Mouse (Mus musculus): ENCODE measurements around the gene Chst4. TPM values are rescaled to one million over a fixed set of nuclear protein-coding genes. Genes with fewer than 3 reads are reported as not detected.
A peak's percentile ranks its signal among the peaks of the same experiment; 100 is the strongest.

Gene Chst4
- total RNA-seq, 2 experiments from 2014 or later = 4.4 TPM

DNA sequence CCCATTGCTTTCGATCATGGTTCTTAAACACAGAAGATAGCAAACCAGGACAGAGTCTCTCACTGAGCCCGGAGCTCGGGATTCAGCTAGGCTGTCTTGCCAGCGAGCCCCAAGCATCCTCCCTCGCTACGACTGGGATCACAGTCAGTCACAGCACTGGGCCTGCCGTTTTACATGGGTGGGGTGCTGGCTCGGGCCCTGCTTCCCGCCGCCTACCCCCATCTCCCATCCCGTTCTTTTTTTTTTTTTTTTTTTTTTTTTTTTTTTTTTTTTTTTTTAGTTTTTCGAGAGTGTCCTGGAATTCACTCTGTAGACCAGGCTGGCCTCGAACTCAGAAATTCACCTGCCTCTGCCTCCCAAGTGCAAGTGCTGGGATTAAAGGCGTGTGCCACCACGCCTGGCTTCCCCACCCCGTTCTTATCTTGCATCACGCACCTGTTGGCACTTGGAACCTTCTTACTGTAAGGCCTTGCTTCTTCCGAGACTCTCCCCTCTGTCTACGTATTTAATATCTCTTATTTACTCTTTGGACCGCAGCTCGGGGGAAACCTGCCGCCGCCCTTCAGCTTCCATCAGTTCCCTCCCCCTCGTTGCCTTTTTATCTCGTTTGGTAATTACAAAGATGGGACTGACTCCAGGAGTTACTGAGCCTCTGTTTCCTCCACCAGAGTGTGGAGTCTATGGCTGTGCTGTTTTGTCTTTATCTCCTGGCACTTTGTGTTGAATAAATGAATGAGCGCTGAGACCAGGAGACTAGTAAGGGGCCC, 31.1 kb downstream of the Chst4 start:
- intact Hi-C loops (cut with DNase I) = no loop called here
- no peak for DNase-seq

DNA sequence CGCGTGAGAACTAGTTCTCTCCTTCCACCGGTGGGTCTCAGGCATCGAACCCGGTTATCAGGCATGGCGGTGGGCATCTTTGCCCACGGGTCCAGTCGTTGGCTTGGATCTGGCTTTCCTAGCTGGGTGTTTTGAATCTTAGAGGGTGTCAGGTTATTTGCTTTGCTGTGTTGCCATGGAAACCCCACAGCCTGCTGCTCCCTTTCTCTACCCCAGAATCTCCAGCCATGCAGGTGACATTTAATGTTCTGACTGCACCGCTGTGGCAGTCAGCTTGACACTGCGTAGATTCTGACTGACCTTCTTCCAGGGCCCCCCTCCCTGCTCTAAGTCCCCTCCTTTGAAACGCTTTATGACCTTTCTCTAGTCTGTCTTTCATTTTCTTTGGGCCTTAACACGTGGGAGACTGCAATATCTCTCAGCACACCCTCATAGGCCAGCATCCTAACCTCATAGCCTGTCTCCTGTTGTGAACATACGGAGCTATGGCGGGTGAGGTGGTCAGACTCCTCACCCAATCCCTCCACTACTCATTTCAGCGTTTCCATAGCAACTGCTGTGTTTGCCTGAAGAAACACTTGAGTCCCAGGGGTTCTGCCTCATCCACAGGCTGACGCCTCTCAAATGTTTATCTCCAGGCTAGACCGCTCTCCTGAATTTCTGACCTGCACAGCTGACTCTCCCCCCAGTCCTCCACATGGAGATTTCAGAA, 33.1 kb downstream of the Chst4 start:
- intact Hi-C loops (cut with DNase I) = no loop called here
- no peak for DNase-seq

DNA sequence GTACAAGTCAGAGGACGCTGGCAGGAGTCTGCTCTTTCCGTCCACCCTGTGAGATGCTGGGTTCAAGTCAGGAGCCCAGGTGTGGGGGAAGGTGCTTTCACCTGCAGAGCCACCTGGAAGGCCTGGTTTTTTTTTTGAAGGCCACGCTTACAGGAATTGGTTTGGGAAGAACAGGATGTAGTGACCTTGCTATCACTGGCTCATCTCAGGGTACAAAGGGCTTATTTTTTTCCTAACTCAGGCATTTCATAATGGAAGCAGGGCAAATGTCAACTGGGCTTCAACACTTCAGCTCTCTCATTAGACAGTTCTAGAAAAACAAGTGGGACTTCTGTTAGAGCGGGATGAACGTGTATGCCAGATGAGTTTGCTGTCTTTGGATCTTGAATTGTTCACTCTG, 35.2 kb downstream of the Chst4 start:
- intact Hi-C loops (cut with DNase I) = no loop called here

DNA sequence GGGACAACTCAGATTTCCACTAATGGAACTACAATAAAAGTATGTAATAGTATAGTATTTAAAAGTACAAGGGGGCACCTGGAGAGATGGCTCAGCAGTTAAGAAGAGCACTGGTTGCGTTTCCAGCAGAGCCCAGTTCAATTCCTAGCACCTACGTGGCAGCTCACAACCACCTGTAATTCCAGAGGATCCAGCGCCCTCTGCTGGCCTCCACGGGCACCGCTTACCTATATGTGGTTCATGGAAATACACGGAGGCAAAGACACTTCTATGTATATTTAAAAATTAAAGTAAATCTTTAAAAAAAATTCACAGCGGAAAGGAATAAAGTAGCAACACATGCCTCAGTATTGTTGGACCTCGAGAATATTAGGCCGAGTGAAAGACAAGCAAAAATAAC, 36.6 kb downstream of the Chst4 start:
- DNase-seq = no peak
- intact Hi-C loops (cut with DNase I) = no loop called here

More for the DNA sequence above, 35.2 kb downstream of the Chst4 start:
- DNase-seq = no peak

DNA sequence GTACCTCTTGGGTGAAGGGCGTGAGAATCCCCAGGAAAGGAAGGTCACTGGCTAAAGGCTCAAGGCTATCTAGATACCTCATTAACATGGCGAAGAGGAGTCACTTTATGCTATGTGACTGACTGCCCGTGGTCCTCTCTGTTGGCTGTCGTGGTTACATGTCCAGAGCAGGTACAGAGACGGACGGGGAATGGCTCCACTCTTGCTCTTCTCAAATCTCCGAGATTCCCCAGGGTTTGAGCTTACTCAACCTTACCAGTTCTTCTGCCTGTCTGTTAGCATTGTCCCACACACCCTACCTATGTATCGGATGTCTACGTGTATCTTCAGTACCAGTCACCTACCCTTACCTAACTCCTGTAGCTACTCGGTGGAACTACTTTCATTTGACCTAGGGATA, 39.6 kb downstream of the Chst4 start:
- intact Hi-C loops (cut with DNase I) = no loop called here
- no peak for DNase-seq

DNA sequence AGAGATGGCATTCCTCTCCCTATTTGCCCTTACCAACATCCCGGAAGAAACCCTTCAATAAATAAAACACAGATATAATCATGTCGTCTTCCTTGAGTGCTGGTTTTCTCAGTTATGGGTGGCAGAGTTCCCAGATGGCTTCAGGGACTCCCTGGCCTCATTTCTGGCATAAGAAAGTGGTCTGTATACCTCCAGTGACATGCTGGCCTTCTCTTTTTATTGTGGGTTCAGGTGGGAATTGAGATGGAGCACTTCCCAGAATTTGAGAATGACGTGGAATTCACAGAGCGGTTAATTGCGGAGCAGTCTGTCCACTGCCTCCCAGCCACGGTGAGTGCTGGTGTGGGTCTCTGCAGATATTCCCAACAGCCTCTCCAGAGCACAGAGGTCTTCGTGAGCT, 41.5 kb downstream of the Chst4 start:
- DNase-seq = no peak
- intact Hi-C loops (cut with DNase I) = no loop called here

DNA sequence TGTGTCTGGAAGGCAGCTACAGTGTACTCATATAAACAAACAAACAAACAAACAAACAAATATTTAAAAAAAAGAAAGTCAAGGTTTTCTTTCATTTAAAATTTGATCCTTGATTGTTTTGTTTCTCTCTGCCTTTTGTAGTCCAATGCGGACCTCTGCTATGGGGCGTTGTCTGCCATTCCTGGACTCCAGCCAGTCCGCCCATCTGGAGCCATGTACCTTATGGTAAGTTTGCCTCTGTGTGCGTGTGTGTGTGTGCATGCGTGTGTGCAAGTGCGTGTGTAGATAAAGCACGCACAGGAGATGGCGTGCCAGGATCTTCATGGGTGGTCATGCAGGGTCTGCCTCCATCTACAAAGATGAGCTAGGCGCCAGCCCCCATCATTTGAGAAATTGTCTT, 42.2 kb downstream of the Chst4 start:
- intact Hi-C loops (cut with DNase I) = no loop called here

DNA sequence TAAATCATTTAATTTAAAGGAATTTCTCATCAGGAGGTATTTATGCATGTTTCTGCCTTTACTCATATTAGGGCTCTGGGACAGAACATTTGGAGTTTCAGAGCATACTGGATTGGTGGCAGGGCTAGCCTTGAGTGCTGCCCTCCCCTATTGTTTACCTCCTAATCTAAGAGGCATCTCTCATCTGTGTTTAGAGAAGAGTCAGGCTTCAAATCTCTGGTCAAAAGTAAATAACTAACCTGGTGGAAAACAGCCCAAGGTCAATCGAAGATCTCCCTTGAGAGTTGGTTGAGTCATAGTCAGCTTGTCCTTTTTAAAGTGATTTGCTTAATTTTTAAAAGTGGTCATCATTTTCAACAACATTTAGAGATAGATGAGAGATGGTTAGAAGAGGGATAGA, 46.6 kb downstream of the Chst4 start:
- DNase-seq = no peak

More for the DNA sequence above, 42.2 kb downstream of the Chst4 start:
- DNase-seq = no peak

DNA sequence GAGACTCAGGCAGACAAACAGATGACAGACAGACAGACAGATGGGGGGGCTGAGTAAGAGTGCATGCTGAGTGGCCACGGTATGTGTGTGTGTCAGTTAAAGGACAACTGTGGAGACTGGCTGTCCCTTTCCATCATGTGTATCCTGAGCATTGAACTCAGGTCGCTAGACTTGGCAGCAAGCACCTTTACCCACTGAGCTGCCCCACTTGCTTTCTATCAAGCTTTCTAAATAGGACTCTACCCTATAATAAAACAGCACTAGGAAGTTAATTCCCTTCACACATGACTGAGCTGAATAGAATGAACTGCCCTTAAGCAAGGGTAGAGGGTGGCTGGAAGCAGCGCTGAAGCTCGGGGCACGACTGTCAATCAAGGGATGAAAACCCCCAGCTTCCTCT, 47.4 kb downstream of the Chst4 start:
- intact Hi-C loops (cut with DNase I) = no loop called here
- no peak for DNase-seq

More for the DNA sequence above, 46.6 kb downstream of the Chst4 start:
- intact Hi-C loops (cut with DNase I) = no loop called here

DNA sequence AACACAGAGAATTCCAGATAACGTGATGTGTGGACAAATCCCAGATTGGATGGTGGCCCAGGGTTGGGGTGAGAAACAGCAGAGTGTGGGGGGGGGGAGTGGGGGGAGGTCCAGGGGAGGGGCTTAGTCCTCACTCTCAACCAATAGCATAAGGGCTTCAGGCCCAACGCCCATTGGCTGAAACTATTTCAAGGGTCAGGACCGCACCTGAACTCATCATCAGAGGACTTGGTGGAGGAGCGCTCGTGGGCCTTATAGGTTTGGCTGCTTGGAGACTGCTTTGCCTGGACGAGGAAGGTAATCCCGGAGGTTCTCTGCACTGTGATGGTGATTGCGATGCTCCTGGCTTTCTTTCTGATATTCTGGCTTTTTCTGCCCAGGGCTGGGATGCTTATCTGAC, 49.3 kb downstream of the Chst4 start, which contains the start of gene Tat:
TSS of gene Tat (plus strand) at position 214 of the 400 bp plus-strand sequence.
- no peak for DNase-seq
- intact Hi-C loops (cut with DNase I) = no loop called here

DNA sequence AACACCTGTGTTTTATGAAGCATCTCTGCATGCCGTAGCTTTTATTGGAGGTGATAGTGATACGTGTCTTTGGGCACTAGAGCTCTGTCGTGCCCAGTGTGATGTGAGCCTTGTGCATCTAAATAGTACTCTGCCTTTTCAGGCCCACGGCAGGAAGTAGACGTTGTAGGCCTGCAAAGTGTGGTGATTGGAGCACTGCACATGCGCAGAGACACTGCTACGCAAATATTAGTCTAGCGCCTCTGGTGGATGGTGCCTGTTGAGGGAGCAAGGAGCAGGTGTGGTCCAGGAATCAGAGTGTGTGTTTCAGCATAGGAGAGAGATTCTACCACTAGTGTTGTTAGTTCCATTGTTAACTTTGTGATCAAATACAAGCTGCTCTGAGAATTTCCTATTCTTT, 50.4 kb downstream of the Chst4 start:
- intact Hi-C loops (cut with DNase I) = no loop called here
- DNase-seq = no peak

DNA sequence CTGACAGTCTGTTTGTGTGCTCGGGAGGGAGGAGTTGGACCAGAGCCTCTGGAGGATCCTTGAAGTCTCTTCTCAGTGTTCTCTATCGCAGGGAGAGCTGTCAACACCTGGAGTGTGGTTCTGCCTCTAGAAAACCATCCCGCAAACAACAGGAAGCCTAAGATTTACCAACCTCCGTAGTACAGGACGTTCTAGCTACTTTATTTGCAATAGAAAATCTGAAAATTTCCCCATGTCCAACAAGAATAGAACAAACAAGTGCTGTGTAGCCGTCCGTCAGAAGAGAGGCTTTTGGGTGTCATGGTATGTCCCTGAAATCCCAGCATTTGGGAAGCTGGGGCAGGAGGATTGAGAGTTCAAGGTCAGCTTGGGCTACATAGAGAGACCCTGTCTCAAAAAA, 51.8 kb downstream of the Chst4 start:
- intact Hi-C loops (cut with DNase I) = no loop called here

DNA sequence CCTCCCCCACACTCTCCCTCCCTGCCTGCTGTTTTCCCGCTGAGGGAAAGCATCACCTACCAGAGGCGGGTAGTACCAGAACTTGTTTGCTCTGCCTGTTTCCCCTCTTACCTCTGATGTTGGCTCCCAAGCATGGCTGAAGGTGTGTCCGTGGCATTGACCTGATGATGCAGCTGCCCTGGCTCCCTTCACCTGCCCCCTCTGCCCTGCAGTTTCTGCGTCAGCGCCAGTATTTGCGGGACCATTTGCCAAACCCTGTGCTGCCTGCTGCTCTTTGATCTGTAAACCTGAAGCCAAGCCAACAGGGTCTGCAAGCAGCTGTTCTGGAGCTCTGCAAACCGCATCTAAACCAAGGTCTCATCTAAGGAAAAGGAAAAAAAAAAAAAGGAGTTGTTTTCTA, 53.2 kb downstream of the Chst4 start:
- no peak for DNase-seq
- intact Hi-C loops (cut with DNase I) = no loop called here

More for the DNA sequence above, 51.8 kb downstream of the Chst4 start:
- no peak for DNase-seq

DNA sequence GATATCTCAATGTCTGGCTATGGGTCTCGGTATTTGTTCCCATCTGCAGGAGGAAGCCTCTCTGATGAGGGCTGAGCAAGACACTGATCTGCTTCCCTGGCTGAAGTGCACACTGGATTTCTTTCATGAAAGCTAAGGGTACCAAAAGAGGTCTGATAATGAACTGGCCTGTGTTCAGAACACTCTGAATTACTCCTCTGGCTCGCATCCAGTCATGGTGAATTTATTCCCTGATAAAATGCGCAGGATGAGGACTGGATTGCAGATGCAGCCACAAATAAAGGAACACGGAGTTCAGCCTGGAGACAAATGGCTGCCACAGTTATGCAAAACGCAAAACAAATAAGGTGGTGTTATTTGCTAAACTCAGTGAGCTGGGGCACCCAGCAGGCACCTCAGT, 55.6 kb downstream of the Chst4 start:
- intact Hi-C loops (cut with DNase I) = no loop called here
- DNase-seq = peak in 1 of 2 experiments; percentile 4

DNA sequence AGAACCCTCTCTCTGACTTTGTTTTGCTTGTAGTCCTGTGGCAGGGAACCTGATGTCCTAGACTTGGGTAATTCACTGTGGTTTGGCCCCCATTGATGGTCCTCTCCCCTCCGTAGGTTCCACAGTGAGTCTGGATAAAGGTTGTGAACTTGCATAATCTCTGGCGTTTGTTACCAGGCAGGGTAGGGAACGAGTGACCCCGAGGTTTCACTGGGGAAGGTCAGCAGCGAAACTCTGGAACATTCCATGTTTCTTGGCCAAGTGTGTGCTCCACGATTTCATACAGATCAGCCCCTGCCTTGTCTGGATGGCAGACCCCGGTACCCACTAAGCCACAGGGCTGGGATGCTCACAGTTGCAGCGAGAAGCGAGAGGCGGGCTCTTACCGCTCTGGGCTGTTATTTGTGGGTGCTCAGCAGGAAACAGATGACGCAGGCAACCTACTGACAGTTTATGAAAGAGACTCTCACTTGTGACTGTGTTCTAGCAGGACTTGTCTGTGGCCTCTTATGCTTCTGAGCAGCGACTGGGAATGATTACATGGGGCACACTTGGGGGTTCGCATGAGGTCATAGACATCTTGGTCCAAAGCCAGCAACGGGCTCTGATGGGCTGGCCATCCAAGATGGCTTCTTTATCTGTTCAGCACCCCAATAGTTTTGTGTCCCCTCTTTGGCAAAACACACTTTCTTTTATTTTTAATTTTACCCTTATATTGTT, 57.0 kb downstream of the Chst4 start:
- intact Hi-C loops (cut with DNase I) = no loop called here
- no peak for DNase-seq

DNA sequence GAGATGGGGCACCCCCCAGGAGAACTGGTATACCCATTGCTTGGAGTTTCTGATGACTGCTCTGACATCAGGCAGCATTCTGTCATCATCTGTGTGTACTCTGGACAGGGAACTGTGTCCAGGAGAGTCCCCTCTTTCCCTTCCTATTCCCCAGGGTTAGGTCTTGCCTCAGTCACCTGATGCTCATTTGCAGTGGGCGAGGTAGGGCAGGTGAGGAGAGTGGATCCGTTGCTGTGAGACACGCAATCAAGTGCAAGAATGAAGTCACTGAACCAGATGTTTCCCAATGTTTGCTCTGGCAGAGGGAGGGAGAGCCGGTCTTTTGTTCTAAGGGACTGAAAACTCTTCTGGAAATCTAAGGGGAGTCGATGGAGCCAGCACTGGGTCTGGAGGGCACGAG, 60.2 kb downstream of the Chst4 start:
- intact Hi-C loops (cut with DNase I) = no loop called here
- no peak for DNase-seq

Other genes with a start within 250 kb of the Chst4 start
- gene Phlpp2, start 171.2 kb downstream of the Chst4 start, total RNA-seq (2021) = 1 to 10 TPM; 5.6 to 6.4 TPM
- under 1 TPM; 0.27 to 0.55 TPM for gene Marveld3, start 77.5 kb downstream of the Chst4 start, total RNA-seq (2021)
- gene Tat, start 49.3 kb downstream of the Chst4 start, total RNA-seq (2021) = under 1 TPM; 0.12 to 0.31 TPM
- 1 to 10 TPM; 6.2 to 7.2 TPM for gene Zfp612, start 40.0 kb upstream of the Chst4 start, total RNA-seq (2021)
- gene Gm21964, start 61.5 kb upstream of the Chst4 start, total RNA-seq (2021) = not detected
- gene Gm17720, start 63.0 kb upstream of the Chst4 start, total RNA-seq (2021) = not detected
- under 1 TPM in 1 of 2 experiments, not detected in 1; 0.17 TPM for gene Calb2, start 128.5 kb upstream of the Chst4 start, total RNA-seq (2021)
- gene Cmtr2, start 175.9 kb upstream of the Chst4 start, total RNA-seq (2021) = 1 to 10 TPM; 3.4 to 3.9 TPM
- gene Hydin, start 227.2 kb upstream of the Chst4 start, total RNA-seq (2021) = under 1 TPM; 0.10 to 0.22 TPM

Data from heart, postnatal 10 days (tissue).